Mouse (Mus musculus) midbrain, embryonic 13.5 days (tissue): ENCODE data around the gene Cx3cr1. TPM values are rescaled to one million over a fixed set of nuclear protein-coding genes. Genes with fewer than 3 reads are reported as not detected.
A peak's percentile ranks its signal among the peaks of the same experiment; 100 is the strongest.

Experiments
- ATAC-seq: fragments of 200-750 bp; cut with Nextera tagmentation; 2 replicates; pipeline ENCODE4 v1.8.0; 2017; ENCODE audit warnings: mild to moderate bottlenecking, moderate TSS enrichment, moderate library complexity
- H3K27ac ChIP-seq: fragments of 300-500 bp; sonication (generic); 2 replicates; pipeline ENCODE4 v1.5.1; 2015; ENCODE audit warnings: inconsistent platforms, mild to moderate bottlenecking, moderate library complexity
- H3K27me3 ChIP-seq: fragments of 300-500 bp; sonication (generic); 2 replicates; pipeline ENCODE4 v1.6.1; 2015; ENCODE audit warnings: mild to moderate bottlenecking, inconsistent platforms
- H3K36me3 ChIP-seq: fragments of 300-500 bp; sonication (generic); 2 replicates; pipeline ENCODE4 v1.6.1; 2015; ENCODE audit warnings: mild to moderate bottlenecking, inconsistent platforms
- H3K4me1 ChIP-seq: fragments of 300-500 bp; sonication (generic); replicated peaks from 2 replicates; pipeline ENCODE4 v1.6.1; 2015; ENCODE audit warnings: inconsistent platforms
- H3K4me2 ChIP-seq: fragments of 300-500 bp; sonication (generic); replicated peaks from 2 replicates; pipeline ENCODE4 v1.6.1; 2015; ENCODE audit warnings: moderate library complexity, mild to moderate bottlenecking, inconsistent platforms
- H3K4me3 ChIP-seq: fragments of 300-500 bp; sonication (generic); replicated peaks from 2 replicates; pipeline ENCODE4 v1.5.1; 2015; ENCODE audit warnings: mild to moderate bottlenecking, inconsistent platforms
- H3K9ac ChIP-seq: fragments of 300-500 bp; sonication (generic); replicated peaks from 2 replicates; pipeline ENCODE4 v1.6.1; 2015; ENCODE audit warnings: mild to moderate bottlenecking, inconsistent platforms
- H3K9me3 ChIP-seq: fragments of 300-500 bp; sonication (generic); 2 replicates; pipeline ENCODE4 v1.6.1; 2016; ENCODE audit warnings: mild to moderate bottlenecking, inconsistent platforms
- WGBS: fragments of 180-500 bp; shearing (Covaris S2); methylation state at CpG from one replicate; pipeline ENCODE4 v1.1.7; 2015; 5-methylcytosine and 5-hydroxymethylcytosine counted together
- polyA plus RNA-seq: library from polyadenylated mRNA; unstranded; fragments of >200 nt; fragmentation: Nextera tagmentation; extraction: Ambion mirVana; gene quantifications from 2 replicates; pipeline ENCODE4 v1.2.1, GENCODE M21; 2015

Cx3cr1 gene
- polyA plus RNA-seq, 1 experiment from 2014 or later = 6.1 TPM

DNA sequence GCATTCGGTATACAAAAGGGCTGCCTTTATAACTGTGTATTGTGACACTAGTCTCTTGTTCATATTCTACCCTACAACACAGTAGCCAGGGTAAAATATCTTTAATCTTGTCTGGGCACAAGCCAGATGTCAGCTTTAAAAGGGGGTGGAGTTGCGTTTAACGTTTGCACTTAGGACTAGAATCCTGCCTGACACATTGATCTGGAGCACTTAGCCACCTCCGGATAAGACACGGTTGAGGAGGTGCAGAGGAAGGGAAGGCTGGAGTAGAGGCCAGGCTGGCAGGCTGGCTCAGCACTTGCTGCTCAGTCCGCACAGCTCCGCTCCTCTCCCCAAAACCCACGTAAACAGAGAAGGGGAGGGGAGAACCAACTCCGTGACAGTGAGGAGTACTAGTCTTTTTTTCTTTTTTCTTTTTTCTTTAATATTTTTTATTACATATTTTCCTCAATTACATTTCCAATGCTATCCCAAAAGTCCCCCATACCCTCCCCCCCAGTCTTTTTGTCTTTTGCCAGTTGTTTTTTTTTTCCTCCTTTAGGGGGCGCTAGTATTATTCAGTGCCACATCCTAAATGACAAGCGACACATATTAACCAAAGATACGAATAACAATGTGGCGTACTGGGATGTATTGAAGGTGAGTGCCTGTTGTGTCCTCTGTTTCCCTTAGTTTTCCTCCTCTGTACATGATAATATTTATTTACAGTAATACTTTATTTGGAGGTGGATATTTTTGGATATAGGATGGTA, 156.4 kb downstream of the Cx3cr1 start:
- Histone ChIP-seq H3K36me3 (peaks cover 95% of the 10 kb centered on the region), H3K4me2 (no peak overlapping the region), H3K4me3 (no peak overlapping the region), H3K27ac (no peak overlapping the region), H3K9me3 (no peaks in the 10 kb centered on the region), H3K9ac (no peak overlapping the region), H3K27me3 (no peaks in the 10 kb centered on the region), H3K4me1 (no peaks in the 10 kb centered on the region)
- ATAC-seq = no peak
- WGBS = 75% methylated on average over 13 of the region's 13 CpGs

DNA sequence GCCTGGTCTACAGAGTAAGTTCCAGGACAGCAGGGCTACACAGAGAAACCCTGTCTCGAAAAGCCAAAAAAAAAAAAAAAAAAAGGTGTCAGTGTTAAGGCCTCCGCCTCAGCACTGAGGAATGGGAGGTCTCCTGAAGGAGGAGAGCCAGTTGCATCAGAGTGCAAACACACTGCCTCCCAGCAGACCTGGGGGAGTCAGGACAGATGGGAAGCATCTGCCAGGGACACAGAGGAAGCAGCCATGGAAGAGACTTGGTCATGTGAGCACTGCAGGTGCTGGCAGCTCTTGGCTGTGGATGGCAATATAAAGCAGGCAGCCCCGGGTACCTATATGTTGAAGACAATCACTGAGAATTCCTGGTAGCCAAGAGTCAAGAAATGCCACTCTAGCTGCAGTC, 159.7 kb downstream of the Cx3cr1 start:
- no peak overlapping the region for H3K27ac ChIP-seq
- WGBS = 92% methylated on average over 3 of the region's 3 CpGs
- peaks cover 95% of the 10 kb centered on the region for H3K36me3 ChIP-seq
- H3K9ac ChIP-seq = no peak overlapping the region
- H3K9me3 ChIP-seq = no peaks in the 10 kb centered on the region
- H3K4me1 ChIP-seq = no peaks in the 10 kb centered on the region
- no peak for ATAC-seq
- no peaks in the 10 kb centered on the region for H3K27me3 ChIP-seq
- H3K4me3 ChIP-seq = no peak overlapping the region
- H3K4me2 ChIP-seq = no peak overlapping the region

- ATAC-seq = no peak
- Histone ChIP-seq H3K4me3 (no peak overlapping the region), H3K36me3 (peaks cover 95% of the 10 kb centered on the region), H3K4me2 (no peak overlapping the region), H3K9me3 (no peaks in the 10 kb centered on the region), H3K4me1 (no peaks in the 10 kb centered on the region), H3K27ac (no peak overlapping the region), H3K9ac (no peak overlapping the region), H3K27me3 (no peaks in the 10 kb centered on the region)
- WGBS = 95% methylated on average over 3 of the region's 3 CpGs
Observed at GRCm38 (mm10) chr9:119908708-119909107, 161.0 kb downstream of the Cx3cr1 start.

DNA sequence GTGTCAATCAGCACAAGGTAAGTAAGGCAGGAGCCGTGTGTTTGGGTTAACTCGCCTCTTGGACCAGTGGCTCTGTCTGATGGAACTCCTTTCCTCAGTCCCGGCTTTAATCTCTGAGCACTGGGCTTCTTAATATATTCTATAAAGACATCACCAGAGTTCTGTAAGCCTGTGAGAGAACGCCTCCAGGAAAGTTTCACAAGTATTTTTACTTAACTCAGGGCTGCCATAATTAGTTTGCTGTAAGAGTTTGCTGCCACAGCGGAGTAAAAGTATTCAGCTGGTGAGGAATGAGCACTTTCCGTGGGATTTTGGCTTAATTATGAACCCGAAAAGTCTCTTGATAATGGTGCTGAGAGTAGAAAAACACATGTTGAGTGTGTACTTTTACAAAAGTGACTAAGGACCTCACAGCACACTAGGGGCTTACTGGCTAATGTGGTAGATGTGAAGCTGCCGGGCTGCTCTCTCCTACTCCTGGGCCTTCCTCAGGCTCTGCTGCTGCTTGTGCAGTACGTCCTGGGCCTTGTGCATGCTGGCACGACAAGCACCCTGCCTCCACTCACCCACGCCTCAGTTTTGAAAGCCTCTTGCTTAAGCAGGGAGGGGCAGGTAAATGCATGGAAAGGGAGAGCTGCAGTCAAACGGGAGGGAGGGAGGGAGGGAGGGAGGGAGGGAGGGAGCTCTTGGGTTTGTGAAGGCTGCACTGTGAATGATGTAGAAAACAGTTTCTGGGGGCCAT, 167.1 kb downstream of the Cx3cr1 start:
- Histone ChIP-seq H3K4me2 (no peak overlapping the region), H3K4me3 (no peak overlapping the region), H3K9ac (no peak overlapping the region), H3K36me3 (peaks cover 55% of the 10 kb centered on the region), H3K27me3 (no peaks in the 10 kb centered on the region), H3K27ac (no peak overlapping the region), H3K4me1 (no peaks in the 10 kb centered on the region), H3K9me3 (no peaks in the 10 kb centered on the region)
- ATAC-seq = no peak
- 83% methylated on average over 12 of the region's 12 CpGs for WGBS

DNA sequence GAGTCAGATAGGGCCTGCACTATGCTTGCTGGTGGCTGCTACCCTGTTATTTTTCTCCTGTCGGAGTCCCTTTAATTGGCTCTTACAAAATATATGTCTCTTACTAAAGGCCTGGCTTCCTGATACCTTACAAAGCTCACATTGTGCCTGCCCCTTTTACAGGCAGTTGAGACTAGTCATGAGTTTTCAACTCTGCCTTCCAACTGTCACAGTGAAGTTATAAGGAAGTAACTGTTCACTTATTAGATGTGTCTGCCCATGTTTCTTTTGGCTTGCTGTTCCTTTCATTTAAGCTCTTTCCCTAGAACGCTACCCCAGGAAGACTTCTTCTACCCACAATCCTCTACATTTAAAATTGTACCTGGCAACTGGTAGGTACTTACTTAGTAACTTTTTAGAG, 170.2 kb downstream of the Cx3cr1 start:
- H3K27ac ChIP-seq = no peak overlapping the region
- WGBS = 97% methylated on average over 2 of the region's 2 CpGs
- no peak for ATAC-seq
- no peaks in the 10 kb centered on the region for H3K9me3 ChIP-seq
- no peak overlapping the region for H3K4me2 ChIP-seq
- no peaks in the 10 kb centered on the region for H3K27me3 ChIP-seq
- H3K36me3 ChIP-seq = peaks cover 27% of the 10 kb centered on the region
- peaks cover 13% of the 10 kb centered on the region for H3K4me1 ChIP-seq
- H3K9ac ChIP-seq = no peak overlapping the region
- no peak overlapping the region for H3K4me3 ChIP-seq

- under 1% methylated on average over 63 of the region's 71 CpGs for WGBS
- H3K27me3 ChIP-seq = peaks cover 11% of the 10 kb centered on the region; the same call in 1 of the 2 replicates
- no peak; the same call in 1 of the 2 replicates for ATAC-seq
- H3K9ac ChIP-seq = peak overlapping the region; percentile 90
- peaks cover 16% of the 10 kb centered on the region for H3K4me1 ChIP-seq
- peak overlapping the region; percentile 99 for H3K4me3 ChIP-seq
- peak overlapping the region; percentile 95 for H3K4me2 ChIP-seq
- H3K36me3 ChIP-seq = no peaks in the 10 kb centered on the region
- H3K27ac ChIP-seq = peak overlapping the region; percentile 77
- H3K9me3 ChIP-seq = no peaks in the 10 kb centered on the region
Observed at GRCm38 (mm10) chr9:119895040-119895721, 174.5 kb downstream of the Cx3cr1 start.

DNA sequence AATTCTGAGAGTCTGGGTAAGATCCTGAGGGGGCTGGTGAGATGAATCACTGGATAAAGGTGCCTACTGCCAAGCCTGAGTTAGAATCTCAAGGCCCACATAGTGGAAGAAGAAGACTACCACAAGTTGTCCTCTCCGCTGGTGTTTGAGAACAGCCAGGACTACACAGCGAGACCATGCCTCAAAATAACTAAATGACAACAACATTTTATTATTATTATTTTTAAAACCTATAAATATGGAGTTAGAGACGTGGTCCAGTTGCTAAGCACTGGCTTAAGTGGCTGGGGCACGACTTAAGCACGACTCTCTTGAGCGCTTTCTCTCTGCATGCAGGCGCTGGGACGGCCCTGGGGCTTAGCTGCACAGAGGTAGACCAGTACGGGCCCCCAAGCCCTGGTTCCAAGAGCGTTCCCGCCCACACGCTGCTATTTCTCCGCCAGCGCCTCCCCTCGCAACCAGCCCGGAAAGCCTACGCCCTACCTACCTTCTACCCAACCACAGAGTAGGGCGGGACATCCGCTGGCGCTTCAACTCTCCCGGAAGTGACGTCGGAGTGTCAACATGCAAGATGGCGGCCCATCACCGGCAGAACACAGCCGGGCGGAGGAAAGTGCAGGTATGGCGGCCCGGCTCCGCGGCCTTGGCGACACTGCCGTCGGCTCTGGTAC, 175.2 kb downstream of the Cx3cr1 start, which contains the start of gene Wdr48:
Gene Wdr48 (plus strand): TSS at position 540 of the 671 bp plus-strand sequence.
- H3K4me2 ChIP-seq = peak within 1 kb of the TSS; percentile 95
- H3K9ac ChIP-seq = peak within 1 kb of the TSS; percentile 90
- H3K4me3 ChIP-seq = peak within 1 kb of the TSS; percentile 99
- no peaks in the 10 kb centered on the region for H3K36me3 ChIP-seq
- peak within 1 kb of the TSS; percentile 85 for H3K27ac ChIP-seq
- peak; percentile 99 for ATAC-seq
- H3K9me3 ChIP-seq = no peaks in the 10 kb centered on the region
- peaks cover 11% of the 10 kb centered on the region; the same call in 1 of the 2 replicates for H3K27me3 ChIP-seq
- 4% methylated on average over 34 of the region's 34 CpGs for WGBS
- peaks cover 21% of the 10 kb centered on the region for H3K4me1 ChIP-seq

GRCm38 (mm10) chr9:119893881-119894280, 175.8 kb downstream of the Cx3cr1 start:
- peak overlapping the region; percentile 95 for H3K4me2 ChIP-seq
- ATAC-seq = no peak
- no peaks in the 10 kb centered on the region for H3K36me3 ChIP-seq
- H3K4me1 ChIP-seq = peaks cover 26% of the 10 kb centered on the region
- H3K9ac ChIP-seq = no peak overlapping the region
- WGBS = 91% methylated on average over 5 of the region's 5 CpGs
- 0 out of 2 replicates have a peak overlapping the region, but pooled peaks have one; percentile 85 for H3K27ac ChIP-seq
- H3K9me3 ChIP-seq = no peaks in the 10 kb centered on the region
- peak overlapping the region; percentile 99; the same call in 1 of the 2 replicates for H3K4me3 ChIP-seq
- H3K27me3 ChIP-seq = peaks cover 11% of the 10 kb centered on the region; the same call in 1 of the 2 replicates

- 40% methylated on average over 2 of the region's 2 CpGs for WGBS
- Histone ChIP-seq H3K27me3 (peaks cover 19% of the 10 kb centered on the region), H3K4me1 (peaks cover 27% of the 10 kb centered on the region), H3K4me2 (no peak overlapping the region), H3K4me3 (no peak overlapping the region), H3K36me3 (no peaks in the 10 kb centered on the region), H3K9me3 (no peaks in the 10 kb centered on the region), H3K9ac (no peak overlapping the region), H3K27ac (no peak overlapping the region)
- ATAC-seq = no peak
Observed at GRCm38 (mm10) chr9:119890692-119891091, 179.0 kb downstream of the Cx3cr1 start.

- Histone ChIP-seq H3K9ac (no peak overlapping the region), H3K4me1 (peaks cover 22% of the 10 kb centered on the region), H3K36me3 (no peaks in the 10 kb centered on the region), H3K4me3 (no peak overlapping the region), H3K27me3 (peaks cover 19% of the 10 kb centered on the region), H3K9me3 (no peaks in the 10 kb centered on the region), H3K27ac (peak overlapping the region; percentile 67), H3K4me2 (no peak overlapping the region)
- ATAC-seq = no peak
- 65% methylated on average over 9 of the region's 9 CpGs for WGBS
Observed at GRCm38 (mm10) chr9:119889446-119889845, 180.2 kb downstream of the Cx3cr1 start.

- Histone ChIP-seq H3K27ac (peak overlapping the region; percentile 67), H3K9me3 (no peaks in the 10 kb centered on the region), H3K27me3 (peaks cover 19% of the 10 kb centered on the region), H3K36me3 (no peaks in the 10 kb centered on the region), H3K9ac (no peak overlapping the region), H3K4me2 (no peak overlapping the region), H3K4me1 (peaks cover 18% of the 10 kb centered on the region), H3K4me3 (no peak overlapping the region)
- 7% methylated on average over 2 of the region's 2 CpGs for WGBS
- ATAC-seq = peak; percentile 77
Observed at GRCm38 (mm10) chr9:119888843-119889246, 180.8 kb downstream of the Cx3cr1 start.
